Mouse (Mus musculus) central nervous system, embryonic 14 days (tissue): ENCODE measurements around the gene Cyp2c69. TPM values are rescaled to one million over a fixed set of nuclear protein-coding genes. Genes with fewer than 3 reads are reported as not detected.

ENCODE experiments used
- polyA plus RNA-seq: library from polyadenylated mRNA; depleted of rRNA; stranded (reverse); fragments of >200 nt; gene quantifications from 2 replicates; pipeline ENCODE4 v1.2.3, GENCODE M21; 2012; rRNA removed

The Cyp2c69 gene
- polyA plus RNA-seq: not detected in 2 replicates

DNA sequence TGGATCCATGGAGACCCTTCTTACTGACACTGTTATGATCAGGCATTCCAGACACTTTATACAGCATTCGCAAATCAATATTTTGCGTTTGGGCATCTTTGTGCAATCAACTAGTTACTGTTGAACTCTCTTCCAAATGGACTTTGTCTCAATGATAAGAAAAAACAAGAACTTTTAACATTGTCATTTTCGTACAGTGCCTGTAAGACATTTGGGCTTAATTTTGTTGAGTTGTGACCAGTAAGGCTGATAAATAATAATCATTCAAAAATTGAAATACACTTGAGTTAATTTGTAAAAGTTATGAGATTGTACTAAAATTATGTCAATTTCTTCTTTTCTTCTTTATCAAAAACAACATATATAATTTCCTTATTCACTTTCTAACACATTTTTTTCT, at the start of gene Cyp2c69:
Gene Cyp2c69 (minus strand): TSS at position 101 of the 400 bp plus-strand sequence.

DNA sequence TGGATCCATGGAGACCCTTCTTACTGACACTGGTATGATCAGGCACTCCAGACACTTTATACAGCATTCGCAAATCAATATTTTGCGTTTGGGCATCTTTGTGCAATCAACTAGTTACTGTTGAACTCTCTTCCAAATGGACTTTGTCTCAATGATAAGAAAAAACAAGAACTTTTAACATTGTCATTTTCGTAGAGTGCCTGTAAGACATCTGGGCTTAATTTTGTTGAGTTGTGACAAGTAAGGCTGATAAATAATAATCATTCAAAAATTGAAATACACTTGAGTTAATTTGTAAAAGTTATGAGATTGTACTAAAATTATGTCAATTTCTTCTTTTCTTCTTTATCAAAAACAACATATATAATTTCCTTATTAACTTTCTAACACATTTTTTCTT, 73.9 kb downstream of the Cyp2c69 start, which contains the start of gene Cyp2c40:
Gene Cyp2c40 (minus strand): TSS at position 101 of the 400 bp plus-strand sequence.

Other genes with a start within 250 kb of the Cyp2c69 start
- gene Cyp2c67, start 237.7 kb downstream of the Cyp2c69 start, polyA plus RNA-seq: not detected in 2 replicates
- gene Cyp2c68, start 145.7 kb downstream of the Cyp2c69 start, polyA plus RNA-seq: not detected in 2 replicates
- gene Cyp2c40, start 74.0 kb downstream of the Cyp2c69 start, polyA plus RNA-seq: not detected in 2 replicates
- not detected in 2 replicates for gene Cyp2c37, start 105.6 kb upstream of the Cyp2c69 start, polyA plus RNA-seq
- not detected in 2 replicates for gene Cyp2c54, start 187.0 kb upstream of the Cyp2c69 start, polyA plus RNA-seq
- gene Cyp2c50, start 202.9 kb upstream of the Cyp2c69 start, polyA plus RNA-seq: not detected in 2 replicates